ENCODE assay signal across 24 mouse cellular contexts in genomic region chr5:123773441-123773840, GRCm38 (mm10). TPM values are rescaled to one million over a fixed set of nuclear protein-coding genes. Genes with fewer than 3 reads are reported as not detected.
DNase-seq lines count a peak whose midpoint lies in the region; ATAC-seq and TF ChIP-seq lines count a peak whose summit lies in the region.
"Had no signal": no experiment of that assay in that cellular context is flagged by ENCODE, and none has a peak within 500 bp of the region (broad histone marks: within the 10 kb centered on the region; RNA-seq: fewer than 3 reads in every experiment).

No protein-coding gene starts in this region.

- no peak for TF ChIP-seq RAD21 in CH12.LX (IDR thresholded peaks at IDR 0.05; ENCODE audit: low read depth, low read length)

- TF ChIP-seq EP300 in CH12.LX (IDR thresholded peaks at IDR 0.05; ENCODE audit: low read length), result no peak

- H3K4me1 ChIP-seq in CH12.LX (ENCODE audit: control insufficient read depth in 1 of 2, insufficient read depth in 2 of 2), result peaks cover 0 to 12% of the 10 kb centered on the region in 2 experiments; a peak in 2 of 4 replicates
- H3K4me1 ChIP-seq: embryonic facial prominence, embryonic 13.5 days; embryonic facial prominence, embryonic 15.5 days; forebrain, embryonic 10.5 days; forebrain, embryonic 12.5 days; forebrain, embryonic 15.5 days had no signal

- no peak for TF ChIP-seq POLR2A in CH12.LX (IDR thresholded peaks at IDR 0.05; ENCODE audit: low read depth, low read length)

- no peak overlapping the region for H3K9ac ChIP-seq in CH12.LX (ENCODE audit: insufficient read depth, low read depth)
- H3K9ac ChIP-seq: embryonic facial prominence, embryonic 13.5 days; embryonic facial prominence, embryonic 15.5 days; forebrain, embryonic 12.5 days; forebrain, embryonic 15.5 days; forebrain, postnatal 0 days had no signal

- H3K36me3 ChIP-seq in CH12.LX (replicated peaks in 1 of 2; ENCODE audit: control insufficient read depth in 1 of 2, insufficient read depth in 1 of 2, low read length in 1 of 2), result peaks cover 64 to 87% of the 10 kb centered on the region in 2 experiments
- no peaks in the 10 kb centered on the region for H3K36me3 ChIP-seq in splenic B cell, adult 2 months (ENCODE audit: control insufficient read depth, insufficient read depth, low read length, poor library complexity, severe bottlenecking)

- no peak overlapping the region for H3K4me2 ChIP-seq in CH12.LX (ENCODE audit: insufficient read depth, low read depth, poor library complexity, severe bottlenecking)
- H3K4me2 ChIP-seq: embryonic facial prominence, embryonic 13.5 days; embryonic facial prominence, embryonic 15.5 days; forebrain, embryonic 12.5 days; forebrain, embryonic 15.5 days had no signal

- no peak for ATAC-seq in megakaryocyte progenitor cell, adult 5-6 weeks (replicated peaks; ENCODE audit: poor library complexity)
- ATAC-seq: CD4-positive, CD25-positive, alpha-beta regulatory T cell, adult 4 months; forebrain, embryonic 15.5 days; forebrain, postnatal 0 days had no signal

- in situ Hi-C loops in CH12.LX (cut with MboI; ENCODE audit: low pct_ligation_motif_present, low pct_unique_long_range_greater_than_20kb, low sequenced_read_pairs), result no loop called here

- no peaks in the 10 kb centered on the region for H3K9me3 ChIP-seq in CH12.LX (replicated peaks; ENCODE audit: low read length)
- H3K9me3 ChIP-seq: embryonic facial prominence, embryonic 13.5 days; embryonic facial prominence, embryonic 15.5 days; forebrain, embryonic 10.5 days; forebrain, embryonic 12.5 days; forebrain, embryonic 15.5 days had no signal

- H3K27me3 ChIP-seq in CH12.LX (replicated peaks), result no peaks in the 10 kb centered on the region
- H3K27me3 ChIP-seq in splenic B cell, adult 2 months (ENCODE audit: control insufficient read depth, insufficient read depth, low read length, poor library complexity, severe bottlenecking), result no peaks in the 10 kb centered on the region
- H3K27me3 ChIP-seq: embryonic facial prominence, embryonic 13.5 days; embryonic facial prominence, embryonic 15.5 days; forebrain, embryonic 12.5 days; forebrain, embryonic 15.5 days had no signal

- peak; percentile 8 for DNase-seq in spleen, postnatal 36 days (ENCODE audit: low spot score in 2 of 2)
- no peak for DNase-seq in spleen, adult 18-20 months
- peak; percentile 22 for DNase-seq in CH12.LX (ENCODE audit: extremely low read depth)
- peak; percentile 69 for DNase-seq in splenic B cell, adult 2 months (ENCODE audit: low read depth, low spot score)
- no peak for DNase-seq in ovary, postnatal 10 days (ENCODE audit: low spot score)
- DNase-seq: adrenal gland, adult 2 months; adrenal gland, postnatal 10 days; adrenal gland, postnatal 25 days; cerebellum, adult 11 months; cerebellum, adult 18-20 months; cerebellum, adult 8-10 months; cerebellum, adult 9-11 months; cerebellum, postnatal 14 days; cerebellum, postnatal 36 days; embryo, embryonic 11 days; forebrain, postnatal 0 days had no signal

- H3K79me2 ChIP-seq in CH12.LX (replicated peaks; ENCODE audit: control insufficient read depth, extremely low read depth, insufficient read depth, poor library complexity, severe bottlenecking), result no peaks in the 10 kb centered on the region

- dilution Hi-C loops in CH12.LX (cut with MboI; ENCODE audit: extremely low pct_ligation_motif_present, extremely low pct_unique_long_range_greater_than_20kb, low sequenced_read_pairs), result no loop called here

- TF ChIP-seq CTCF in CH12.LX (conservative IDR thresholded peaks at IDR 0.05 in 1 of 2, IDR thresholded peaks at IDR 0.05 in 1 of 2; ENCODE audit: low read depth in 2 of 2, low read length in 2 of 2), result no peak

- no peak overlapping the region for H3K27ac ChIP-seq in CH12.LX (ENCODE audit: insufficient read depth, low read depth)
- H3K27ac ChIP-seq: embryonic facial prominence, embryonic 13.5 days; embryonic facial prominence, embryonic 15.5 days; forebrain, embryonic 10.5 days; forebrain, embryonic 12.5 days; forebrain, embryonic 15.5 days had no signal

- H3K4me3 ChIP-seq in CH12.LX (replicated peaks in 1 of 3; ENCODE audit: low read depth in 2 of 3, low read length in 2 of 3, poor library complexity in 1 of 3), result no peak overlapping the region
- H3K4me3 ChIP-seq: embryonic facial prominence, embryonic 13.5 days; embryonic facial prominence, embryonic 15.5 days; erythroblast, embryonic 14.5 days; forebrain, embryonic 10.5 days; forebrain, embryonic 12.5 days; forebrain, embryonic 15.5 days had no signal

TF ChIP-seq in CH12.LX, 34 proteins besides CTCF, POLR2A, EP300 and RAD21:
- no peak for TF ChIP-seq PAX5 (IDR thresholded peaks at IDR 0.05; ENCODE audit: low read length)
- no peak for TF ChIP-seq GABPA (IDR thresholded peaks at IDR 0.05; ENCODE audit: insufficient replicate concordance, low read depth, low read length)
- no peak for TF ChIP-seq ZMIZ1 (IDR thresholded peaks at IDR 0.05; ENCODE audit: low read depth, low read length)
- TF ChIP-seq HCFC1 (IDR thresholded peaks at IDR 0.05; ENCODE audit: low read depth, low read length), result no peak
- TF ChIP-seq BHLHE40 (IDR thresholded peaks at IDR 0.05; ENCODE audit: low read depth, low read length), result peak; percentile 50
- no peak for TF ChIP-seq CHD2 (IDR thresholded peaks at IDR 0.05; ENCODE audit: low read length)
TF ChIP-seq in CH12.LX: peak in this region for 1.

RNA-seq across cellular contexts. Expression of gene Kntc1, which starts 23.9 kb away (rescaled TPM):
- total RNA-seq in CH12.LX (2012; rRNA removed) (36.3 and 37.4 TPM in 2 replicates), CH12.LX (2014; rRNA removed) (30.4 and 39.0 TPM in 2 replicates)
- 26.4 and 30.5 TPM in 2 replicates for polyA plus RNA-seq in CH12.LX (2012; ENCODE audit: insufficient read length, low read depth)
- 49.3 and 53.1 TPM in 2 replicates for total RNA-seq in megakaryocyte progenitor cell, adult 5-6 weeks (2015)
- 30.5 and 39.6 TPM in 2 replicates for total RNA-seq in megakaryocyte progenitor cell, adult 5-6 weeks (2017)

RNA-seq across cellular contexts. Expression of gene Rsrc2, which starts 24.2 kb away (rescaled TPM):
- total RNA-seq in CH12.LX (2012; rRNA removed) (55.8 and 68.5 TPM in 2 replicates), CH12.LX (2014; rRNA removed) (107 and 138 TPM in 2 replicates)
- polyA plus RNA-seq in CH12.LX (2012; ENCODE audit: insufficient read length, low read depth), result 128 and 154 TPM in 2 replicates
- 159 and 160 TPM in 2 replicates for total RNA-seq in megakaryocyte progenitor cell, adult 5-6 weeks (2015)
- 192 and 249 TPM in 2 replicates for total RNA-seq in megakaryocyte progenitor cell, adult 5-6 weeks (2017)

RNA-seq across cellular contexts. Expression of gene Zcchc8, which starts 52.5 kb away (rescaled TPM):
- total RNA-seq in CH12.LX (2012; rRNA removed) (15.2 and 17.0 TPM in 2 replicates), CH12.LX (2014; rRNA removed) (24.4 and 31.8 TPM in 2 replicates)
- 60.7 and 77.2 TPM in 2 replicates for polyA plus RNA-seq in CH12.LX (2012; ENCODE audit: insufficient read length, low read depth)
- 50.8 and 52.0 TPM in 2 replicates for total RNA-seq in megakaryocyte progenitor cell, adult 5-6 weeks (2015)
- 103 and 131 TPM in 2 replicates for total RNA-seq in megakaryocyte progenitor cell, adult 5-6 weeks (2017)

Comparison
In these comparisons a context has a peak if more than half of its experiments do, and no peak if none do; other contexts are left out.
1. DNase-seq: peak in spleen, postnatal 36 days (2 of 2), CH12.LX (single experiment) and splenic B cell, adult 2 months (single experiment); none in spleen, adult 18-20 months (0 of 2) and ovary, postnatal 10 days (single experiment).